Comparison of ENCODE assay signal across 8 mouse cellular contexts in genomic region chr8:123924719-123925118, GRCm38 (mm10). TPM values are rescaled to one million over a fixed set of nuclear protein-coding genes. Genes with fewer than 3 reads are reported as not detected.
A peak's percentile ranks its signal among the peaks of the same experiment; 100 is the strongest.
DNase-seq lines count a peak whose midpoint lies in the region; ATAC-seq and TF ChIP-seq lines count a peak whose summit lies in the region.

No protein-coding gene starts in this region.

- H3K4me2 ChIP-seq in hindbrain, postnatal 0 days (ENCODE audit: low read depth, low read length): no peak overlapping the region

- peak; percentile 94 for DNase-seq in R1 (ENCODE audit: low read depth, low spot score)
- peak; percentile 90 to 94 for DNase-seq in cerebellum, postnatal 14 days
- DNase-seq in frontal cortex, postnatal 25 days (ENCODE audit: low spot score in 2 of 2): peak; percentile 71 to 77
- peak; percentile 90 for DNase-seq in hindbrain, postnatal 0 days (ENCODE audit: low spot score)
- peak; percentile 88 to 91 for DNase-seq in left cerebral cortex, adult 18-20 months (ENCODE audit: low spot score in 2 of 2)
- peak; percentile 89 to 91 for DNase-seq in right cerebral cortex, postnatal 10 days (ENCODE audit: low spot score in 2 of 2)
- peak; percentile 70 for DNase-seq in urinary bladder, postnatal 25 days (ENCODE audit: low spot score)

- 16% methylated on average over 2 of the region's 2 CpGs for WGBS in hindbrain, postnatal 0 days

- TF ChIP-seq CTCF in hindbrain, postnatal 0 days (IDR thresholded peaks at IDR 0.05; ENCODE audit: low read depth): peak; percentile 97

- H3K9me3 ChIP-seq in hindbrain, postnatal 0 days (ENCODE audit: low read length): no peaks in the 10 kb centered on the region

- no peak overlapping the region for H3K27ac ChIP-seq in hindbrain, postnatal 0 days

- no peaks in the 10 kb centered on the region for H3K27me3 ChIP-seq in hindbrain, postnatal 0 days (ENCODE audit: insufficient read depth, low read length)

- H3K9ac ChIP-seq in hindbrain, postnatal 0 days (replicated peaks; ENCODE audit: low read length): no peak overlapping the region

- H3K4me3 ChIP-seq in hindbrain, postnatal 0 days (ENCODE audit: low read length): no peak overlapping the region

- ATAC-seq in hindbrain, postnatal 0 days: peak; percentile 94
- peak; percentile 99 for ATAC-seq in megakaryocyte progenitor cell, adult 5-6 weeks (replicated peaks; ENCODE audit: poor library complexity)

- H3K36me3 ChIP-seq in hindbrain, postnatal 0 days (ENCODE audit: insufficient read depth, low read length): peaks cover 53% of the 10 kb centered on the region

- H3K4me1 ChIP-seq in hindbrain, postnatal 0 days (ENCODE audit: insufficient read depth, low read length): no peaks in the 10 kb centered on the region

RNA-seq across cellular contexts. Expression of gene Nup133, which starts 24.3 kb away (rescaled TPM):
- 23.0 and 36.3 TPM in 2 replicates for total RNA-seq in hindbrain, postnatal 0 days (2014; rRNA removed)
- 15.4 and 21.0 TPM in 2 replicates for polyA plus RNA-seq in hindbrain, postnatal 0 days (2015; fragmentation: Nextera tagmentation; extraction: Ambion mirVana)
- 10 to 100 TPM; 21.7 to 23.5 TPM for total RNA-seq in left cerebral cortex, adult 18-20 months (2021)
- 27.8 and 28.7 TPM in 2 replicates for total RNA-seq in megakaryocyte progenitor cell, adult 5-6 weeks (2015)
- 28.2 and 33.0 TPM in 2 replicates for total RNA-seq in megakaryocyte progenitor cell, adult 5-6 weeks (2017)

RNA-seq across cellular contexts. Expression of gene Acta1, which starts 30.2 kb away (rescaled TPM):
- total RNA-seq in hindbrain, postnatal 0 days (2014; rRNA removed): 21.2 and 139 TPM in 2 replicates
- 13.9 and 15.1 TPM in 2 replicates for polyA plus RNA-seq in hindbrain, postnatal 0 days (2015; fragmentation: Nextera tagmentation; extraction: Ambion mirVana)
- total RNA-seq in left cerebral cortex, adult 18-20 months (2021): 10 to 100 TPM; 10.2 to 11.9 TPM
- not detected in 2 replicates for total RNA-seq in megakaryocyte progenitor cell, adult 5-6 weeks (2015)
- not detected in 2 replicates for total RNA-seq in megakaryocyte progenitor cell, adult 5-6 weeks (2017)

RNA-seq across cellular contexts. Expression of gene Abcb10, which starts 58.2 kb away (rescaled TPM):
- 39.0 and 43.2 TPM in 2 replicates for total RNA-seq in hindbrain, postnatal 0 days (2014; rRNA removed)
- polyA plus RNA-seq in hindbrain, postnatal 0 days (2015; fragmentation: Nextera tagmentation; extraction: Ambion mirVana): 12.4 and 13.4 TPM in 2 replicates
- total RNA-seq in left cerebral cortex, adult 18-20 months (2021): 10 to 100 TPM; 17.3 to 20.1 TPM
- total RNA-seq in megakaryocyte progenitor cell, adult 5-6 weeks (2015): 15.5 and 18.2 TPM in 2 replicates
- total RNA-seq in megakaryocyte progenitor cell, adult 5-6 weeks (2017): 25.0 and 26.7 TPM in 2 replicates

Comparison
In these comparisons a context has a peak if more than half of its experiments do, and no peak if none do; other contexts are left out.
1. RNA of gene Acta1, which starts 30.2 kb away (total RNA-seq): 21.2 to 139 TPM in hindbrain, postnatal 0 days and 10.2 to 11.9 TPM in left cerebral cortex, adult 18-20 months; not detected in megakaryocyte progenitor cell, adult 5-6 weeks; every median in the first group is over 10 times any median in the second.
2. Peak in every context shown above with its lines, with median percentiles within 50 percentile points of each other: DNase-seq.